Mouse (Mus musculus): Measurements from ENCODE around the gene Rras. TPM values are rescaled to one million over a fixed set of nuclear protein-coding genes. Genes with fewer than 3 reads are reported as not detected.

Rras gene
- polyA plus RNA-seq, 1 experiment, result 14.9 TPM

GRCm38 (mm10) chr7:45067190-45067999 is 49.6 kb downstream of the Rras start:
- Histone ChIP-seq H3K4me3 (replicated peaks; ENCODE audit: control insufficient read depth, low read depth, low read length) (no peak overlapping the region), H3K27ac (ENCODE audit: control insufficient read depth, insufficient read depth, low read depth, low read length, poor library complexity) (no peak overlapping the region), H3K4me1 (ENCODE audit: control insufficient read depth, insufficient read depth, low read length) (no peaks in the 10 kb centered on the region)
- 67% methylated on average over 4 of the region's 4 CpGs for WGBS
- no peak for TF ChIP-seq CTCF (IDR thresholded peaks at IDR 0.05; ENCODE audit: control insufficient read depth, insufficient read depth, low read length)
- TF ChIP-seq POLR2A (IDR thresholded peaks at IDR 0.05; ENCODE audit: borderline replicate concordance, control insufficient read depth, low read depth, low read length), result no peak

DNA sequence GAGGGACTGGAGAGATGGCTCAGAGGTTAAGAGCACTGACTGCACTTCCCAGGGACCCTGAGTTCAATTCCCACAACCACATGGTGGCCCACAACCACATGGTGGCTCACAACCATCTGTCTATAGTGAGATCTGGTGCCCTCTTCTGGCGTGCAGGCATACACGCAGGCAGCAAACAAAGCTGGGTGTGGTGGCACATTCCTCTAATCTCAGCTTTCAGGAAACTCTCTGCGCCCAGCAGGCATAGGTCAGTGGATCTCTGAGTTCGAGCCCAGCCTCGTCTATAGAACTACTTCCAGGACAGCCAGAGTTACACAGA is 50.2 kb downstream of the Rras start:
- H3K27ac ChIP-seq (ENCODE audit: control insufficient read depth, insufficient read depth, low read depth, low read length, poor library complexity), result no peak overlapping the region
- WGBS, result 33% methylated on average over 5 of the region's 5 CpGs
- peak; percentile 93 for TF ChIP-seq CTCF (IDR thresholded peaks at IDR 0.05; ENCODE audit: control insufficient read depth, insufficient read depth, low read length)
- no peak for TF ChIP-seq POLR2A (IDR thresholded peaks at IDR 0.05; ENCODE audit: borderline replicate concordance, control insufficient read depth, low read depth, low read length)
- no peaks in the 10 kb centered on the region for H3K4me1 ChIP-seq (ENCODE audit: control insufficient read depth, insufficient read depth, low read length)
- no peak overlapping the region for H3K4me3 ChIP-seq (replicated peaks; ENCODE audit: control insufficient read depth, low read depth, low read length)

GRCm38 (mm10) chr7:45069671-45070070 is 51.9 kb downstream of the Rras start:
- TF ChIP-seq POLR2A (IDR thresholded peaks at IDR 0.05; ENCODE audit: borderline replicate concordance, control insufficient read depth, low read depth, low read length) (no peak), CTCF (IDR thresholded peaks at IDR 0.05; ENCODE audit: control insufficient read depth, insufficient read depth, low read length) (no peak)
- H3K27ac ChIP-seq (ENCODE audit: control insufficient read depth, insufficient read depth, low read depth, low read length, poor library complexity), result no peak overlapping the region
- WGBS, result 75% methylated on average over 2 of the region's 2 CpGs
- no peaks in the 10 kb centered on the region for H3K4me1 ChIP-seq (ENCODE audit: control insufficient read depth, insufficient read depth, low read length)
- no peak overlapping the region for H3K4me3 ChIP-seq (replicated peaks; ENCODE audit: control insufficient read depth, low read depth, low read length)

Other genes with a start within 250 kb of the Rras start
- gene Nup62, start 201.9 kb upstream of the Rras start, polyA plus RNA-seq (2011; ENCODE audit: insufficient read depth, insufficient read length, low replicate concordance, missing spikeins), result 24.0 and 44.7 TPM in 2 replicates
- gene Il4i1, start 201.6 kb upstream of the Rras start, polyA plus RNA-seq (2011; ENCODE audit: insufficient read depth, insufficient read length, low replicate concordance, missing spikeins), result 4.2 and 24.8 TPM in 2 replicates
- gene Atf5, start 201.3 kb upstream of the Rras start, polyA plus RNA-seq (2011; ENCODE audit: insufficient read depth, insufficient read length, low replicate concordance, missing spikeins), result 24.5 and 32.7 TPM in 2 replicates
- gene Akt1s1, start 169.0 kb upstream of the Rras start, polyA plus RNA-seq (2011; ENCODE audit: insufficient read depth, insufficient read length, low replicate concordance, missing spikeins), result 28.2 and 48.0 TPM in 2 replicates
- gene Tbc1d17, start 168.9 kb upstream of the Rras start, polyA plus RNA-seq (2011; ENCODE audit: insufficient read depth, insufficient read length, low replicate concordance, missing spikeins), result 24.5 and 49.2 TPM in 2 replicates
- gene Pnkp, start 160.8 kb upstream of the Rras start, polyA plus RNA-seq (2011; ENCODE audit: insufficient read depth, insufficient read length, low replicate concordance, missing spikeins), result 97.5 and 261 TPM in 2 replicates
- gene Ptov1, start 148.2 kb upstream of the Rras start, polyA plus RNA-seq (2011; ENCODE audit: insufficient read depth, insufficient read length, low replicate concordance, missing spikeins), result 51.3 and 96.4 TPM in 2 replicates
- 14.6 and 25.4 TPM in 2 replicates for gene Med25, start 125.2 kb upstream of the Rras start, polyA plus RNA-seq (2011; ENCODE audit: insufficient read depth, insufficient read length, low replicate concordance, missing spikeins)
- gene Fuz, start 121.9 kb upstream of the Rras start, polyA plus RNA-seq (2011; ENCODE audit: insufficient read depth, insufficient read length, low replicate concordance, missing spikeins), result 7.0 and 21.8 TPM in 2 replicates
- 43.5 and 60.3 TPM in 2 replicates for gene Ap2a1, start 88.5 kb upstream of the Rras start, polyA plus RNA-seq (2011; ENCODE audit: insufficient read depth, insufficient read length, low replicate concordance, missing spikeins)
- not detected in 2 replicates for gene Tsks, start 74.8 kb upstream of the Rras start, polyA plus RNA-seq (2011; ENCODE audit: insufficient read depth, insufficient read length, low replicate concordance, missing spikeins)
- 6.5 TPM in 2 replicates for gene Cpt1c, start 43.1 kb upstream of the Rras start, polyA plus RNA-seq (2011; ENCODE audit: insufficient read depth, insufficient read length, low replicate concordance, missing spikeins)
- 192 and 337 TPM in 2 replicates for gene Prmt1, start 31.4 kb upstream of the Rras start, polyA plus RNA-seq (2011; ENCODE audit: insufficient read depth, insufficient read length, low replicate concordance, missing spikeins)
- gene Irf3, start 20.3 kb upstream of the Rras start, polyA plus RNA-seq (2011; ENCODE audit: insufficient read depth, insufficient read length, low replicate concordance, missing spikeins), result 71.4 and 165 TPM in 2 replicates
- 28.9 and 40.8 TPM in 2 replicates for gene Bcl2l12, start 19.2 kb upstream of the Rras start, polyA plus RNA-seq (2011; ENCODE audit: insufficient read depth, insufficient read length, low replicate concordance, missing spikeins)
- 45.6 and 72.1 TPM in 2 replicates for gene Scaf1, start 1.6 kb upstream of the Rras start, polyA plus RNA-seq (2011; ENCODE audit: insufficient read depth, insufficient read length, low replicate concordance, missing spikeins)
- 8.6 and 14.3 TPM in 2 replicates for gene Prr12, start 34.9 kb downstream of the Rras start, polyA plus RNA-seq (2011; ENCODE audit: insufficient read depth, insufficient read length, low replicate concordance, missing spikeins)
- 31.8 and 44.8 TPM in 2 replicates for gene Nosip, start 44.5 kb downstream of the Rras start, polyA plus RNA-seq (2011; ENCODE audit: insufficient read depth, insufficient read length, low replicate concordance, missing spikeins)
- gene Prrg2, start 44.7 kb downstream of the Rras start, polyA plus RNA-seq (2011; ENCODE audit: insufficient read depth, insufficient read length, low replicate concordance, missing spikeins), result 13.8 and 18.2 TPM in 2 replicates
- gene Rcn3, start 74.3 kb downstream of the Rras start, polyA plus RNA-seq (2011; ENCODE audit: insufficient read depth, insufficient read length, low replicate concordance, missing spikeins), result 10.6 and 16.0 TPM in 2 replicates
- gene Fcgrt, start 85.9 kb downstream of the Rras start, polyA plus RNA-seq (2011; ENCODE audit: insufficient read depth, insufficient read length, low replicate concordance, missing spikeins), result 13.9 and 19.1 TPM in 2 replicates
- gene Rps11, start 106.5 kb downstream of the Rras start, polyA plus RNA-seq (2011; ENCODE audit: insufficient read depth, insufficient read length, low replicate concordance, missing spikeins), result 982 and 1,240 TPM in 2 replicates
- gene Rpl13a, start 110.8 kb downstream of the Rras start, polyA plus RNA-seq (2011; ENCODE audit: insufficient read depth, insufficient read length, low replicate concordance, missing spikeins), result 2,527 and 4,441 TPM in 2 replicates
- gene Gm45713, start 118.3 kb downstream of the Rras start, polyA plus RNA-seq (2011; ENCODE audit: insufficient read depth, insufficient read length, low replicate concordance, missing spikeins), result not detected in 2 replicates
- 32.5 and 85.0 TPM in 2 replicates for gene Flt3l, start 118.5 kb downstream of the Rras start, polyA plus RNA-seq (2011; ENCODE audit: insufficient read depth, insufficient read length, low replicate concordance, missing spikeins)
- gene Pih1d1, start 136.3 kb downstream of the Rras start, polyA plus RNA-seq (2011; ENCODE audit: insufficient read depth, insufficient read length, low replicate concordance, missing spikeins), result 39.2 and 92.4 TPM in 2 replicates
- gene Aldh16a1, start 136.6 kb downstream of the Rras start, polyA plus RNA-seq (2011; ENCODE audit: insufficient read depth, insufficient read length, low replicate concordance, missing spikeins), result 49.6 and 113 TPM in 2 replicates
- 1.3 TPM in 1 of 2 replicates, not detected in the other for gene Slc17a7, start 146.0 kb downstream of the Rras start, polyA plus RNA-seq (2011; ENCODE audit: insufficient read depth, insufficient read length, low replicate concordance, missing spikeins)
- gene Gfy, start 161.6 kb downstream of the Rras start, polyA plus RNA-seq (2011; ENCODE audit: insufficient read depth, insufficient read length, low replicate concordance, missing spikeins), result 1.2 TPM in 1 of 2 replicates, not detected in the other
- gene Pth2, start 163.0 kb downstream of the Rras start, polyA plus RNA-seq (2011; ENCODE audit: insufficient read depth, insufficient read length, low replicate concordance, missing spikeins), result not detected in 2 replicates
- gene Ccdc155, start 186.9 kb downstream of the Rras start, polyA plus RNA-seq (2011; ENCODE audit: insufficient read depth, insufficient read length, low replicate concordance, missing spikeins), result not detected in 2 replicates
- gene Dkkl1, start 194.2 kb downstream of the Rras start, polyA plus RNA-seq (2011; ENCODE audit: insufficient read depth, insufficient read length, low replicate concordance, missing spikeins), result 1.5 TPM in 1 of 2 replicates, not detected in the other
- 5.0 and 10.9 TPM in 2 replicates for gene Tead2, start 197.8 kb downstream of the Rras start, polyA plus RNA-seq (2011; ENCODE audit: insufficient read depth, insufficient read length, low replicate concordance, missing spikeins)
- gene Cd37, start 221.2 kb downstream of the Rras start, polyA plus RNA-seq (2011; ENCODE audit: insufficient read depth, insufficient read length, low replicate concordance, missing spikeins), result 214 and 405 TPM in 2 replicates
- not detected in 2 replicates for gene Slc6a16, start 223.1 kb downstream of the Rras start, polyA plus RNA-seq (2011; ENCODE audit: insufficient read depth, insufficient read length, low replicate concordance, missing spikeins)